ENCODE assay signal across 16 mouse cellular contexts in the genomic region with DNA sequence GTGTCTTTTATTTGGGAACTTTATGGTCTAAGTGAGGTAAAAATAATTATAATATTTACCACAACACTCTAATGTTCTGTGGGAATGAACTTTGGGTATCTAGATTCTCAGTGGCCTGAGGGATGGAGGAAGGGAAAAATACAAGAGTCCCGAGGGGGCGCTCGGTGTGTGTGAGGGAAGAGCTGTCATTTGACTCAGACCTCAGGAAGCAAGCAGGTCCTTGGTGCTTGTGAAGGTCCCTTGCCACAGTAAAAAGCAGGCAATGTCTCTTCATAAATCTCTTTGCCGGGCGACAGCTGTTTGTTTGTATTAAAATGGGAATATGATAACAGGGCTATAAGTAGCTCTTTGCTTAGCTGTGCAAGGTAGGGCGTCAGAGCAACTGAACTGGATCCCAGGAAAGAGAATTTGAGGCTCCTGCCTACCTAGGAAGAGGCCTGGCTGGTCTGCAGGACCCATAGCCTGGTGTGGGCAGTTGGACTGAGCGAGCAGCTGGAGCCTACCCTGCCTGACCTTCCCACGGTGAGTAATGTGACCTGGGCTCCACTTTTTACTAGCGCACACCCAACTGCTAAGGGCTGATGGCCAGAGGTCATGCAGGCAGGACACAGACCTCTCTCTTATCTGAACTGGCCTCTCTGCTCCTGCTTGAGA. TPM values are rescaled to one million over a fixed set of nuclear protein-coding genes. Genes with fewer than 3 reads are reported as not detected.
DNase-seq lines count a peak whose midpoint lies in the region; ATAC-seq and TF ChIP-seq lines count a peak whose summit lies in the region.
"Had no signal": no experiment of that assay in that cellular context is flagged by ENCODE, and none has a peak within 500 bp of the region (broad histone marks: within the 10 kb centered on the region; RNA-seq: fewer than 3 reads in every experiment).

No protein-coding gene starts in this region.

- no peak overlapping the region for H3K9ac ChIP-seq in intestine, embryonic 16.5 days (ENCODE audit: low read depth, low read length)
- H3K9ac ChIP-seq: embryonic facial prominence, embryonic 15.5 days; forebrain, postnatal 0 days; hindbrain, embryonic 13.5 days; neural tube, embryonic 12.5 days had no signal

- no peak for TF ChIP-seq POLR2A in myocyte (IDR thresholded peaks at IDR 0.05; ENCODE audit: insufficient read length, low read depth)

- no peak overlapping the region for H3ac ChIP-seq in myocyte (ENCODE audit: control insufficient read depth, insufficient read length)

- 34% methylated on average over 9 of the region's 9 CpGs for WGBS in intestine, embryonic 16.5 days

- H3K27ac ChIP-seq in intestine, embryonic 16.5 days (ENCODE audit: low read length): peak overlapping the region; percentile 69
- H3K27ac ChIP-seq in layer of hippocampus, adult 2 months: no peak overlapping the region
- H3K27ac ChIP-seq: embryonic facial prominence, embryonic 15.5 days; hindbrain, embryonic 13.5 days; neural tube, embryonic 12.5 days had no signal

- no peak for TF ChIP-seq CTCF in layer of hippocampus, adult 2 months (conservative IDR thresholded peaks at IDR 0.05)

- no peaks in the 10 kb centered on the region for H3K79me2 ChIP-seq in myocyte (ENCODE audit: control insufficient read depth, insufficient read depth)

- H3K4me2 ChIP-seq in intestine, embryonic 16.5 days (ENCODE audit: low read depth, low read length): no peak overlapping the region
- H3K4me2 ChIP-seq in myocyte (ENCODE audit: low read depth): no peak overlapping the region
- H3K4me2 ChIP-seq: embryonic facial prominence, embryonic 15.5 days; hindbrain, embryonic 13.5 days; neural tube, embryonic 12.5 days had no signal

- H3K27me3 ChIP-seq in intestine, embryonic 16.5 days (replicated peaks; ENCODE audit: control insufficient read depth, insufficient read depth, low read length): no peaks in the 10 kb centered on the region
- H3K27me3 ChIP-seq in myocyte (ENCODE audit: control insufficient read depth, insufficient read depth, insufficient read length): no peaks in the 10 kb centered on the region
- H3K27me3 ChIP-seq: embryonic facial prominence, embryonic 15.5 days; hindbrain, embryonic 13.5 days; neural tube, embryonic 12.5 days had no signal

- peak; percentile 45 for ATAC-seq in intestine, embryonic 16.5 days
- ATAC-seq: forebrain, postnatal 0 days had no signal

- peaks cover 17% of the 10 kb centered on the region for H3K4me1 ChIP-seq in intestine, embryonic 16.5 days (ENCODE audit: control insufficient read depth, insufficient read depth, low read length)
- H3K4me1 ChIP-seq: embryonic facial prominence, embryonic 15.5 days had no signal

- H3K4me3 ChIP-seq in intestine, embryonic 16.5 days (ENCODE audit: low read length): no peak overlapping the region
- H3K4me3 ChIP-seq in myocyte: no peak overlapping the region
- H3K4me3 ChIP-seq in layer of hippocampus, adult 2 months: no peak overlapping the region
- H3K4me3 ChIP-seq: embryonic facial prominence, embryonic 15.5 days; hindbrain, embryonic 13.5 days; neural tube, embryonic 12.5 days had no signal

- no peaks in the 10 kb centered on the region for H3K36me3 ChIP-seq in intestine, embryonic 16.5 days (ENCODE audit: control insufficient read depth, insufficient read depth, low read length)
- H3K36me3 ChIP-seq in myocyte (ENCODE audit: control insufficient read depth, insufficient read depth): no peaks in the 10 kb centered on the region
- H3K36me3 ChIP-seq: embryonic facial prominence, embryonic 15.5 days; hindbrain, embryonic 13.5 days; neural tube, embryonic 12.5 days had no signal

- DNase-seq in heart, adult 11 months: peak; percentile 95
- no peak for DNase-seq in heart, adult 8-10 months (ENCODE audit: low spot score)
- peak; percentile 32 to 46 for DNase-seq in heart, adult 9 months (ENCODE audit: low spot score in 2 of 2)
- DNase-seq in thymus, postnatal 36 days: no peak
- DNase-seq in layer of hippocampus, postnatal 14 days (ENCODE audit: low spot score in 2 of 2): no peak
- DNase-seq in layer of hippocampus, adult 2 months (ENCODE audit: low spot score in 2 of 2): no peak
- DNase-seq: B cell, adult 2 months; cerebellum, postnatal 25 days; forebrain, postnatal 0 days; kidney, postnatal 10 days; midbrain, embryonic 14.5 days had no signal

- H3K9me3 ChIP-seq in intestine, embryonic 16.5 days (ENCODE audit: control insufficient read depth, low read length): no peaks in the 10 kb centered on the region
- H3K9me3 ChIP-seq: embryonic facial prominence, embryonic 15.5 days; hindbrain, embryonic 13.5 days; neural tube, embryonic 12.5 days had no signal

TF ChIP-seq in myocyte, 11 proteins besides CTCF, POLR2A, EP300 and RAD21:
- TF ChIP-seq REST (IDR thresholded peaks at IDR 0.05; ENCODE audit: insufficient read depth, insufficient read length): no peak
- TF ChIP-seq CEBPB (IDR thresholded peaks at IDR 0.05; ENCODE audit: insufficient read depth, poor library complexity, severe bottlenecking): no peak
- no peak for TF ChIP-seq TCF12 (IDR thresholded peaks at IDR 0.05; ENCODE audit: insufficient read depth, poor library complexity, severe bottlenecking)
- peak in 2 of 3 experiments; percentile 23 to 62 for TF ChIP-seq MYOG (IDR thresholded peaks at IDR 0.05; ENCODE audit: control insufficient read depth in 1 of 3, insufficient read depth in 1 of 3, insufficient read length in 2 of 3, low read depth in 2 of 3)
- peak in 2 of 3 experiments; percentile 9 to 78 for TF ChIP-seq MYOD1 (IDR thresholded peaks at IDR 0.05; ENCODE audit: control insufficient read depth in 1 of 3, insufficient read length in 2 of 3, low read depth in 2 of 3)

RNA-seq across cellular contexts. Expression of gene Nsmce4a, which starts 4.0 kb away (rescaled TPM):
- 10 to 100 TPM; 38.8 to 51.0 (median 43.0) TPM for total RNA-seq in heart, adult 8-10 months (2022)
- 86.1 and 108 TPM in 2 replicates for polyA plus RNA-seq in intestine, embryonic 16.5 days (2015; fragmentation: Nextera tagmentation; extraction: Ambion mirVana)
- polyA plus RNA-seq in myocyte (2012; fragmentation: generic; extraction: Trizol): 24.4 TPM
- 10 to 100 TPM; 32.6 to 33.3 TPM for total RNA-seq in layer of hippocampus, postnatal 14 days (2021)
- 10 to 100 TPM; 41.8 to 42.2 TPM for total RNA-seq in layer of hippocampus, adult 2 months (2021)

RNA-seq across cellular contexts. Expression of gene Tacc2, which starts 8.3 kb away (rescaled TPM):
- total RNA-seq in heart, adult 8-10 months (2022): 100 to 1,000 TPM; 403 to 491 (median 419) TPM
- 27.4 and 30.0 TPM in 2 replicates for polyA plus RNA-seq in intestine, embryonic 16.5 days (2015; fragmentation: Nextera tagmentation; extraction: Ambion mirVana)
- polyA plus RNA-seq in myocyte (2012; fragmentation: generic; extraction: Trizol): 61.8 TPM
- total RNA-seq in layer of hippocampus, postnatal 14 days (2021): 10 to 100 TPM; 86.2 to 86.5 TPM
- 10 to 100 TPM; 79.5 to 82.0 TPM for total RNA-seq in layer of hippocampus, adult 2 months (2021)

RNA-seq across cellular contexts. Expression of gene Ate1, which starts 48.7 kb away (rescaled TPM):
- total RNA-seq in heart, adult 8-10 months (2022): 10 to 100 TPM; 31.2 to 46.0 (median 36.4) TPM
- polyA plus RNA-seq in intestine, embryonic 16.5 days (2015; fragmentation: Nextera tagmentation; extraction: Ambion mirVana): 45.2 and 46.1 TPM in 2 replicates
- 9.8 TPM for polyA plus RNA-seq in myocyte (2012; fragmentation: generic; extraction: Trizol)
- 10 to 100 TPM; 61.6 to 61.9 TPM for total RNA-seq in layer of hippocampus, postnatal 14 days (2021)
- total RNA-seq in layer of hippocampus, adult 2 months (2021): 10 to 100 TPM; 71.0 to 72.3 TPM

Comparison
In these comparisons a context has a peak if more than half of its experiments do, and no peak if none do; other contexts are left out.
1. DNase-seq: peak in heart, adult 11 months (single experiment) and heart, adult 9 months (2 of 2); none in heart, adult 8-10 months (single experiment), thymus, postnatal 36 days (0 of 2), layer of hippocampus, postnatal 14 days (0 of 2) and layer of hippocampus, adult 2 months (0 of 2).
2. RNA of gene Tacc2, which starts 8.3 kb away (total RNA-seq): 403 to 491 TPM in heart, adult 8-10 months; 86.2 to 86.5 TPM in layer of hippocampus, postnatal 14 days and 79.5 to 82.0 TPM in layer of hippocampus, adult 2 months; every median in the first group is over 4 times any median in the second.